Mouse (Mus musculus): Measurements from ENCODE around the gene Nckipsd. TPM values are rescaled to one million over a fixed set of nuclear protein-coding genes. Genes with fewer than 3 reads are reported as not detected.
A peak's percentile ranks its signal among the peaks of the same experiment; 100 is the strongest.

The Nckipsd gene
- 10 to 100 TPM; 70.0 to 74.4 (median 73.5) TPM for total RNA-seq (2022)

DNA sequence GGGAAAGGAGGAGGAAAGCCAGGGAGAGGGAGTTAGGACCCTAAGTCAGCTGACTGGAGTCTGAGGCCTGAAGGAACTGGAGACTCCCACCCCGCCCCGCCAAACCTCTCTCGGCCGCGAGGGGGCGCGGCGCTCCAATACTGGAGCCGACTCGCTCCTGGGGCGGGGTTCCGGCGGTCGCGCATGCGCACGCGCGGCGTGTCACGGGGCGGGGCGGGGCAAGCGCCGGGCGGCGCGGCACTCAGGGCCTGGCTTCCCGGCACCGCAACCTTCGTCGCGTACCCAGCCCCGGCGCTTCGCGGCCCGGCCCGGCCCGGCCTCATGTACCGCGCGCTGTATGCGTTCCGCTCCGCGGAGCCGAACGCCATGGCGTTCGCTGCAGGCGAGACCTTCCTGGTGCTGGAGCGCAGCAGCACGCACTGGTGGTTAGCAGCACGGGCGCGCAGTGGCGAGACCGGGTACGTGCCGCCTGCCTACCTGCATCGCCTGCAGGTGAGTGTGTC, at the start of gene Nckipsd:
Gene Nckipsd, plus strand, starts transcription at position 206 of the 503 bp plus-strand sequence.
- peak; percentile 81 to 92 for DNase-seq (ENCODE audit: low spot score in 2 of 2)

DNA sequence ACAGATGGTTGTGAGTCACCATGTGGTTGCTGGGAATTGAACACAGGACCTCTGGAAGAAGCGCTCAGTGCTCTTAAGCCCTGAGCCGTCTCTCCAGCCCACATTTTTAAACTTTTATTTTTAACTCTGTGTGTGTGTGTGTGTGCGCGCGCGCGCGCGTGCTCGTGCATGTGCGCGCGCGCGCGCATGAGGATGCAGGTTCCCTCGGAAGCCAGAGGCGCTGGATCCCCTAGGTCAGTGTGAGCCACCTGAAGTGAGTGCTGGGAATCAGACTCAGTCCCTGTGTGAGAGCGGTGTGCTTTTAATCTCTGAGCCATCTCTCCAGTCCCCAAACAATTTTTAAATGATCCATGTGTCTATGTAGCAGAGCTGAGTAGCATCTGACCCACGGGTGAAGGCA, 49.0 kb upstream of the Nckipsd start:
- DNase-seq (ENCODE audit: low spot score in 2 of 2) = no peak

DNA sequence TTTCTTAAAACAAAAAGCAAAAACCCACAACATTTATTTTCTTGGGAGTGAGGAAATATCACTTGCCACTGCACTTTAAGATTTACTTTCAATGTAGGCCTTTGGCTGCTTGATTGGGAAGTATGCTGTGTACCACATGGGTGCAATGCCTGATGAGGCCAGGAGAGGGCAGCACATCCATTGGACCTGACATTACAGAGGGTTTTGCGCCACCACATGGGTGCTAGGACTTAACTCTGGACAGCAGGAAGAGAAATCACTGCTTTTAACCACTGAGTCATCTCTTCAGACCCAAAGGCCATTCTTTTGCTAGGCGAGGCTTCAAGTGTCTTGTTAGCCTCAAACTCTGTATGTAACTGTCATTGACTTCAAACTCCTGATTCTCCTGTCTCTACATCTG, 48.4 kb upstream of the Nckipsd start:
- DNase-seq (ENCODE audit: low spot score in 2 of 2) = no peak

DNA sequence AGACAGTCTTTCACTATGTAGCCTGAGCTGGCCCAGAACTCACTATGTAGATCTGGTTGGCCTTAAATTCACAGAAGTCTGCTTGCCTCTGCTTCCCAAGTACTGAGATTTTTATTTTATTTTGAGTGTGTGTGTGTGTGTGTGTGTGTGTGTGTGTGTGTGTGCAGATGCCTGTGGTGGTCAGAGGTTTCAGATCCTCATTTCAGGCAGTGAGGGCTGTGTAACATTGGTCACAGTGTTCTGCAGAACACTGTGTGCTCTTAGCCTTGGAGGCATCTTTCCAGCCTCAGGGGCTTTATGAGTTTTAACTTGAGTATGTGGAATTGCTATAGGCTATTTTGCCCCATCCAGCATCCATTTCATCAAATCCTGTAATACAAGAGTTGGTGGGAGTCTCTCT, 46.6 kb upstream of the Nckipsd start:
- no peak for DNase-seq (ENCODE audit: low spot score in 2 of 2)

DNA sequence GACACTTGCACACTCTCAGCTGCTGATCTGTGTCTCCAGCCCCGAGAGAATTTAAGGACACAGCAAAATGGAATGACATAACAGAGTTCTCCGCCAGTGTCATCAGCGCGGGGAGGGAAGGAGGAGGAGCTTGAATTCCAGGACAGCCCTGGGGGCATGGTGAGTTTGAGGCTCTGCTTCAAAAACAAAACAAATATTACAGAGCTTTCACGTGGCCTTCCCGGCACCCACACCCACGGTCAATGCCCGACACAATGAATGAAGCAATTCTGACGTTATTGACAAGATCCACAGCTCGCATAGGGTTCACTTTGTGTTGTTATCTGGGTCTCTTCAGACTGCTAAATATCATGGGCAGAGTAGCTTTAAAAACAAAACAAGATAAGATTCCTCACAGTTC, 43.2 kb upstream of the Nckipsd start:
- DNase-seq (ENCODE audit: low spot score in 2 of 2) = no peak

DNA sequence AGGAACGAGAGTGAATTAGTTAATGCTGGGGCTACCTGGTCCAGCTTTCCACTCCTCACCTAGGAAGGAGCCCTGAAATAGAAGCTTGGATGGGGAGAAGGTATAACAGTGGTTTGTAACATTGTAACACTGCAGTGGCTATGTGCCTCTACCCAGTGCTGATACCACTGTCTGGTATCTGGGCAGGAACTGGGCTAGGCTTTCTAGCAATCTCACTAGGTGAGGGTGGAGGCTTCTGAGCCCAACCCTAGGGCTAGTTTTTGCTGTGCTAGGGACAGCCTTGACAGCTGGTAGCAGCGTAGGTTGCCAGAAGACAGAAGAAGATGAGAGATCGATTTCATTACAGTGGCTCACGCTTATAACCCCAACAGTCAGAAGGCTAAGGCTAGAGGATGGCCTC, 31.6 kb upstream of the Nckipsd start:
- no peak for DNase-seq (ENCODE audit: low spot score in 2 of 2)

DNA sequence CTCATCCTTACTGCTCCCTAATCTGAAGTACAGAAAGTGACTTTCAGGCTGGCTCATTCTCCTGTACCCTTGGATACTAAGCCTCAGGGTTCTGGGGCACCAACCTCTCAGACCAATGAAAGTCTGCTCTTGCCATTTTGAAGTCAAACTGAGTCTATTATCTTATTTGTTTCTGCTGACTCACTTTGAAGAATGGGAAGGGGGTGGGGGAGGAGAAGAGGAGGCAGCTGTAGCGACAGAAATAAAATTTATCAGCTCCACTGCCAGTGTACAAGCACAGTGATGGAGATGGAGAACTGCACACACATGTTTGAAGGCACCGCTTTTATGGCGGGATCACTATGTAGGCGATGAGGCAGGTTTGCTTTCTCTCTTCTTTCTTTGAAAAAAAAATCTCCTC, 30.9 kb upstream of the Nckipsd start:
- DNase-seq (ENCODE audit: low spot score in 2 of 2) = no peak

DNA sequence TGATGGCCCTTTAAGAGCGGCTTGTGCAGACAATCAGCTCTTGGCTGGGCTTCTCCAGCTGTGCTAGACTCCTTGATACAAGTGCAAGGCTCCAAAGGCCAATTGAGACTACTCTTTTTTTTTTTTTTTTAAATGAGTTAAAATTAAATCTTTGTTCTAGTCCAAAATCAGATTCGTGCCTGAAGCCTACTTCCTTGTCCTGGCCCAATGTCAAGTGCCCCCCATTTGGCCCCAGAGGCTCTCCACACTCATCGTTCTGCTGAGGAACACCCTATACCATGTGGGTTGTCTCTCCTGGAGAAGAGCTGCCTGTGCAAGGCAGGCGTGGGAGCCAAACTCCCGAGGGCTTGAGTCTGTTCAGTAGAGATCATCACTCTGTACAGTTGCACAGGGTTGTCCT, 27.2 kb upstream of the Nckipsd start:
- no peak for DNase-seq (ENCODE audit: low spot score in 2 of 2)

DNA sequence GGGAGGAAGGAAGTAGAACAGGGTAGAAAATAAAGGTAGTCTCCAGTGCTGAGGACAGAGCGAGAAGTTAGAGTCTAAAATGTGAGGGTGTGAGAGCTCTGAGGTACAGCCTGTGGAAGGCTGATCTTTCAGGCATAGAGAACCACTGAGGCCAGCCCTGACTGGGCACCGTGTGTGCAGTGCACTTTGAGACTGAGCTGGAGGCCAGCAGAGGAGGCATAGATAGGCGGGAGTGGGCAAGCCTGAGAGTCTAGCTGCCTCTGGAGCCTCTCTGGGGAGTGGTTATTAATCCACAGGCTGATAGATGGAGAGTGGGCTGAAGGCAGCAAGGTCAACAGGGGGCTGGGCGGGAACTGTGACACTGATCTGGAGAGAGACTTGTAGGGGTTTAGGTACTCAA, 26.3 kb upstream of the Nckipsd start:
- no peak for DNase-seq (ENCODE audit: low spot score in 2 of 2)

DNA sequence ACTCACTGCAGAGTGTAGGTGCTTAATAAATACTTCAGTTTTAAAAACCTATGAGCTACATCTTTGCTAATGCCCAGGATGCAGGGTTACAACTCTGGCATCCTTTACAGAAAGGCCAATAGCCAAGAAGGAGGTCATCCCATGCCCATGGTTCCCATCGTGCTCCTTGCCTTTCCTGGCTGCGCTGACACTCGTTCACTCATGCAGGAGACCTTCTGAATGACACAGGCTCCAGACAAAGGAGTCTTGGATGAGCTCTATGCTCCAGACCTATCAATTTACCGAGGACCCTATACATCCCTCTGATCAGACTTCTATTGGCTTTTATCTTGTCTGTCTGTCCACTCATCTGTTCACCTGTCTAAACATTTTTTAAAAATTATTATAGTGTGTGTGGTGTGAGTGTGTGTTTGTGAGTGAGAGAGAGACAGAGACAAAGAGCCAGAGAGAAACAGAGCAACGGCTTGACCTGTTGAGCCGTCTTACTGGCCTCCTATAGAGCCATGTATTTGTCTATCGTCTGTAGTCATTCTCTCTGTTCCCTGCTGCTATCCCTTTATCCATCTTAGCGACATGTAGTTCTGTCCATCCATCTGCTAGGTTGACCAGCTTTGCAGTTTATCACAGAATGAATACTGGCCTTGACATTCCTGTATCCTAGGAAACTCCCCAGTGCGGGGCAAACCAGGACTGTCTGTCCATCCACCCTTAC, 25.2 kb upstream of the Nckipsd start:
- DNase-seq (ENCODE audit: low spot score in 2 of 2) = no peak

DNA sequence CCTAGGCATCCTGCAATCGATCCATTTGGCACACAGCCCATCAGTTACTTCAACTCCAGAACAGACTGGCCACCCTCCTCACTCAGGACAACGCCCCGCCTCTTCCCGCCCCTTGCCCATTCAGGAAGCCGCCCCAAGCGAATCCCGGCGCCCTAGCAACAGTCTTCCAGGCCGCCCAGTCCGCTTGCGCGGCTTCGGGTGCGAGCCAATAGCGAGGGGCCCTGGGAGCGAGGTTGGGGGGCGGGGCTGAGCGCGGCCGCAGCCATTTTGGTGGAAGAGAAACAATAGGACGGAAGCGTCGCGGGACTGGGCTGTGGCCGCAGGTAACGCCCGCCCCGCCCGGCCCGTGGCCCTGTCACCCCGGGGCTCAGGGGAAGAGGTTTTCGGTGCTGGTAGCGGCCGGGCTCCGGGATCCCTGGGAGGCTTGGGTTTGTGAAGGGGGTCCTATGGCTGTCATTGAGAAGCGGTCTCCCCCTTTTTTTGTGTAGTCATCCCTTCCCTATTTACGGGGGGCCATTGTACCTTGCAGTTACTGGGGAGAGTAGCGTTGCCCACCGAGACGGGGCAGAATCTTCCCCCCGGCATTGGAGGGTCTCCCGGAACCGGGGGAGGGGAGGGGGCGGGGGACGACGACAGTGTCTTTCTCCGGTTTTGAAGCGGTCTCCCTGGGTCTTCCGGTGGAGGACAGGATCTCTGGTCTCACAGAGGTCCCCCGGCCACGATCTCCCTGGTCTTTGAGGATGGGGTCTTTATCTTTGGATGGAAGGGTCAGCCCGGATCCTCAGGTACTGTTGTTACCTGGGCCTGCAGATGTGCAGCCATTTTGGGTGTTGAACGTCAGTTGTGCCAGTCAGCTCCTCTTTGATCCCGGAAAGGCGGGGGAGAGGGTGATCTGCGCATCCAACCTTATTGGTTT, 24.4 kb upstream of the Nckipsd start, which contains the start of gene Ip6k2:
Gene Ip6k2, plus strand, starts transcription at position 249 of the 916 bp plus-strand sequence.
- DNase-seq (ENCODE audit: low spot score in 2 of 2) = peak; percentile 94 to 95

DNA sequence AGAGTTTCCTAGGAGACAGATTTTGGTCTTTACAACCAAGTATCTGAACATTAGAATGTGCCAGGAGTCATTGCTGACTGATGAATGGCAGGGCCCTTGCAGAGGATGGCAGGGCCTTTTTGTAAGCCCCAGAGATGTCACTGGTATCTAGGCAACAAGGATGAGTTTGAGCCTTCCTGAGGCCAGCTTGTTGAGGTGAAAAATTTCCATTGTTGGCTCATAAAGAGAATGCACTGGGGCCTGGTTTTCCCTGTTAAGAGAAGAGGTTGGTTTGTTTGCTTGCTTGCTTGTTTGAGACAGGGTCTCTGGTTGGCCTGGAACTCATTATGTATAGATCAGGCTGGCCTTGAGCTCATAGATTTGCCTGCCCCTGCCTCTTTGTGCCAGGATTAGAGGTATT, 22.8 kb upstream of the Nckipsd start:
- DNase-seq (ENCODE audit: low spot score in 2 of 2) = no peak

DNA sequence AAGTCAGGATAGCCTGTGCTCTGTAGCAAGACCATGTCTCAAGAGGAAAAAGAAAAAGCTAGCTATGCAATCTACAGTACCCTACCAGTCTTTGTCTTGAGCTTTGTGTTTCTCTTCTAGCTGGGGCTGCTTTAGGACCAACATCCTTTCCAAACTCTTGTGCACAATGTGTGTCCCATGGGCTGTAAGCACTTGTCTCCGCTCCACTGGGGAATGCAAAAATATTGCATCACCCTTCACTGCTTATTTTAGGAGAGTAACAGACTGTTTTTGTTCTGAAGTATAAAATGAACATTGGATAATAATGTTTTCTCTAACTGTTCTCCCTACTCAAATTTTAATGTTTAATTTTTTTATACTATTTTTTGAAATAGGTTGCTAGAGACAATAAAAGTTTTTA, 21.7 kb upstream of the Nckipsd start:
- DNase-seq (ENCODE audit: low spot score in 2 of 2) = no peak

DNA sequence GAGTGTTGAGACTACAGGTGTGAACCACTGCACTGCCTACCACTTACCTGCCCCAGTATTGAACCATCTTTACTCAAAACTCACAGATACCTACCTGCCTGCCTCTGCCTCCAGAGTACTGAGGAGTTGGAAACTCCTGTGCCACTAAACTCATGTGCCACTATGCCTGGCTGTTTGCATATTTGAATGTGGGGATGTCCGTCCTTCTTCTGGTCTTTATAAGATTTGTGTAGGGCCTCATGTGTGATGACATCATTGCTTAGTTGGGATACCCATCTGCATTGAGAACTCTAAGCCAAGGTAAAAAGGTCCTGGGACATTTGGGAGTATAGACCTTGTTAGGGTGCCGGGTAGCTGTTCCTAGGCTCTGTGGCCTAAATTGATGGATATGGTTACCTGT, 21.1 kb upstream of the Nckipsd start:
- DNase-seq (ENCODE audit: low spot score in 2 of 2) = no peak

DNA sequence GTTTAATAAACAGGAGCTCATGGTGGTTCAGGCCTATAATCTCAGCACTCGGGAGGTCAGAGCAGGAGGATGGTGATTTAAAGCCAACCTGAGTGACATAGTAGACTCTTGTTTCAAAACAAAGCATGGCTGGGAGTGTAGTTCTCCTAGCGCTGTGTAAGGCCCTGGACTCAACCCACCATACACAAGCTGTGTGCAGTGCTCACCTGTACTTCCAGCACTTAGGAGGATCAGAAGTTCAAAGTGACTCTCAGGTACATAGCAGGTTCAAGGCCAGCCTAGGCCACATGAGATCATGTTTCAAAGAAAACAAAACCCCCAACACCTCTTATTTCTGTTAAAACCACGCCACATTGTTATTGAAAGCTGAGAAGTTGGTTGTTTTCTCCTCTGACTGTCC, 19.5 kb upstream of the Nckipsd start:
- no peak for DNase-seq (ENCODE audit: low spot score in 2 of 2)

DNA sequence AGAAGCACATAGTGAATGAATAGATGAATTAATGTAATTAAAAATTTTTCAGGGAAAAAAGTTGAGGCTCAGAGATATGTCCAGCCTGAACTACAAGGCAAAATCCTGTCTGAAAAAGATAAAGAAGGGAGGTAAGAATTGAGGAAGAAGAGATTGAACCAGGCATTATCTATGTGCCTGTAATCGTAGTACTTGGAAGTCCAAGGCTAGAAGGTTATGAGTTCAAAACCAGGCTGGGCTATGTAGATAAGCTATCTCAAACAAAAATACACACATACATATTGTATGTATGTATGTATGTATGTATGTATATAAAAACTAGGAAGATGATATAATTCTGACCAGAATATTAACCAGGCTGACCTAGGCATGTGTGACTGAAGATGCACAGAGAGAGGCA, 15.9 kb upstream of the Nckipsd start:
- no peak for DNase-seq (ENCODE audit: low spot score in 2 of 2)

DNA sequence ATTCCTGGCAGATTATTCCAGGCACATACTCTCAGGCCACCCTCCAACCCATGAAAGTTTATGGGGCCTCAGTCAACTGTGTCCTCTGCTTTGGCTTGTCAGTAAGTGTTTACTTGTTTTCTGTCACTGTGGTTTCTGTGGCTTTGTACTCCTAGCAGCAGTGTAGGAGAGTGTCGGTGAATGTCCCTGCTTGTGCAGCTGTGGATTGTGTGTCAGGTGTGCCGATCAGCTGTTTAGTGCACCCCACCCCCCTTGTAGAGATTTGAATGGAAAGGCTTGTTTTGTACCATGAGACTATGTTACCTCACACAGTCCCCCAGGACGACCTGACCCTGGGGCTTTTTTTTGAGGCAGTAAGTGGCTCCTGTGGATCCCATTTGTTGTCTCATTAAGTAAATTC, 15.4 kb upstream of the Nckipsd start:
- no peak for DNase-seq (ENCODE audit: low spot score in 2 of 2)

DNA sequence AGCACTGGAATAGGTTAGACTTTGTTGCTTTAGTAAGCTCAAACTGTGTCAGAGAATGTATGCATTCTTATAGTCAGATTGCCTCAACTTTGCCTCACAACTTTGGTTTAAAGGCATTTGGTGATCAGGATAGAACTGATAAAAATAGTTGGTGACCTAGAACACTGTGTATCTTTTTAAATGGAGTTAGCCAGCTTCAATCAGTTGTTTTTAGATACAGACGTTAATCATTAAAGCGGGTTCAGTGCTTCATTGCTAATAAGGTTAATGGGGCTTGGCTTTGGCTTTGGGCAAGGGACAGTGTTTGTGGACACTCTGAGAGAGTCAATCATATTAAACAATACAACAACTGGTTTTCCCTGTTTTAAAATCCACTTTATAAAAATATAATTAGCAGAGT, 12.9 kb upstream of the Nckipsd start:
- no peak for DNase-seq (ENCODE audit: low spot score in 2 of 2)

DNA sequence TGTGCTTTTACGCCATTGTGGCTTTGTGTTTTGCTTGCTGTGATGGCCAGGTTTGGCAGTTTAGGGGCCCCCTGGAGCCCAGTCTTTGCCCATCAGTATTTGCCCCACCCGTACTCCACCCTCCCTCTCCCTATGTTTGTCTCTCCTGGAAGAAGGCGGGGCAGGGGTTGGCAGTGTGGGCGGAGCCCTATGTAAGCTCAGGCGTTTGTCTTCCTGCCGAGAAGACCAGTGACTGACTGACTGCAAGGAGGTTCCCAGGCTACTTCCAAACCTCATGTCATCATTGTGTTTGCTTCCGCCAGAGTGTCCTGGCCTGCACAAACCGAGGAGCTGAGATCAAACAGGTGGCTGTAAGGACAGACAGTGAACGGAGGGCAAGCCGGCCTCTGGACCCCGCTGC, 12.4 kb upstream of the Nckipsd start:
- no peak for DNase-seq (ENCODE audit: low spot score in 2 of 2)

DNA sequence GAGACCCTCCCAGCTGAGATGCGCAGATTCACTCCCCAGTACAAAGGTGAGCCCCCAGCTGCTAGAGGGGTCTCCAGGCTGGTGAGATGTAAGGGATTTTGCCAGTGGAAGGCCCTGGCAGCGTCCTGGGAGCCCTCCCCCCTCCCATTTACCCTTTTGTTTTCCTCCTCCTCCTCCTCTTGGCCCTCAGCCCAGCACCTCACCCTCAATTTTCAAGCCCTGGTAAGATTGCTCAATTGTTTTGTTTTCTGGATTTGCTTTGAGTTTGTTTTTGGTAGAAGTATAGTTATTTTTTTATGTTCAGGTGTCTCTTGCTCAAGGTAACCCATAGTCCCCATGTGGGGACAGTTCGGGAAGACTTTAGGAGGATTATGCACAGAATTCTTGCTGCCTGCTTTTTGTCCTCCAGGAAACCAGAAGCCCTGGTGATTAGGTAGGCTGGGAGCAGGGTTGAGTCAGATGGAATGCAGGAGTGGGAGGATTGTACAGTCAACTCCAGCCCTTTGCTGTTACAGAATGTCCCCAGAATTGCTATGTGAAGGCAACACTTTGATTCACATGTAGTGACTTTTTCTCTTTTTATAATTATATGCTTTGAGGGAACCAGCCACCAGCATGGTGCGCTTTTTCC, 11.7 kb upstream of the Nckipsd start:
- no peak for DNase-seq (ENCODE audit: low spot score in 2 of 2)

DNA sequence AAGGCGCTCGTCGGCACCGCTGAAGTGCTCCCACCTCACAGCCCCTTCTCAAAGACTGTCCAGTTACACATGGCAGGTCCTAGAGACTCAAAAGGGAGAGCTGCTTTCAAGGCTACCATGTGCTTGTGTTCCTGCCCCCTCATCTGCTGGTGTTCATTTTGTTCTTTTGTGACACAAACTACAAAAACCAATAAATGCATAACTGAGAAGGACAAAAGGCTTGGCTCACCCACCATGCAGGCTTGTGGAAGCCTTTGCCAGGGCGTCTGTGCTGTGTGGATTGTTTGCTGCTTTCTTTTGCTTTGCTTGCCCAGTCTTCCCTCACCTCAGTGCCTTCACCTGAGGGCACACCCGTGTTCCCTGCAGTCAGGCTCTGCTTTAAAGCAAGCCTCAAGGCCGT, 10.7 kb upstream of the Nckipsd start:
- DNase-seq (ENCODE audit: low spot score in 2 of 2) = no peak

DNA sequence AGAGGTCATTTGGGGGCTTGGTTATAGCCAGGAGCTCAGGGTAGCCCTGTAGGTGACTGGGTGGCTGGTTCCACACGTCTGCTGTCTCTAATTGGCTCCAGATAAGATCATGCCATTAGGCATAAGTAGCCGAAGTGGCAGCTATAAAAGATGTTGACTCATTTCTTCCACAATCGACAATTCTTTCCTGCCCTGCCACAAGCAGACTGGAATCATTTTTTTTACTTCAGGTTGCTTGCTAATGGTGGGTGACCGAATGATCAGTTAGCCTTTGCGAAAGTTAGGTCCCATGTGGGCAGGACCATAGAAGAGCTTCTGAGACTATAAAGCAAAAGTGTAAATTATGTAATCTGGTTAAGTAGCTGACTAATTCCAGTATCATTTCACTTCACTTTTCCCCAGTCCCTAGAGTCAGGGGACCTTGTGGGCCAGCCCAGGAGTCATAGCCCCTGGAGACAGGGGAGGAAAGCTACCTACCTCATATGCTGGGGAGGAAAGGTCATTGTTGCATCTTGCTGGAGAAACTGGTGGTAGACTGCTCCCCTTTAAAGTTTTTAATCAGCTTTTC, 9.6 kb upstream of the Nckipsd start:
- no peak for DNase-seq (ENCODE audit: low spot score in 2 of 2)
